Mouse (Mus musculus) liver, postnatal 0 days (tissue): ENCODE measurements around the gene Cstf3.

Experiments
- CTCF ChIP-seq: sonication (generic); IDR thresholded peaks from 2 replicates; pipeline ENCODE4 v1.5.1; 2016; ENCODE audit warnings: antibody characterized with exemption, low read depth
- EP300 ChIP-seq: IDR thresholded peaks from 2 replicates; pipeline ENCODE4 v1.6.1; 2016; ENCODE audit warnings: antibody characterized with exemption, low read depth, mild to moderate bottlenecking

DNA sequence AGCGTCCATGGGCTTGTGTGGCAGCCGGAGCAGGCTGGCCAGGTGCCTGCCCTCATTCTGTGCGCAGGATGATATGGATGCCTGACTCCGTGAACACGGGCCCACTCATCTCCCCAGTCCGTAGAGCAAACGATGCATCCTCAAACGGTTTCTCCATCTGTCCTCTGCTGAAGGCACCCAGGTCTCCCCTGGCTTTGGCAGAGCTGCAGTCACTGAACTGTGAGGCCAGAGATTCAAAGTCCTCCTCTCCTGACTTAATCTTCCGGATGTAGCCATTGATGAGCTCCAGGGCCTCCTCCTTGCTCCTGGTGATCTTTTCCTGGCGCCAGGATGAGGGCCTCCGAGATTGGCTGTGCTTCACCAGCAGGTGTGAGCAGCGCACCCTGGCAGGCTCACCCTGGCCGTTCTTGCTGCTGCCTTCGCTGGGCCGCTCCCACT, 124.0 kb downstream of the Cstf3 start:
- TF ChIP-seq EP300 (no peak), CTCF (no peak)
